Mouse (Mus musculus) midbrain, embryonic 10.5 days (tissue): Measurements from ENCODE around the gene Trpm8. TPM values are rescaled to one million over a fixed set of nuclear protein-coding genes. Genes with fewer than 3 reads are reported as not detected.

Experiments
- DNase-seq: peaks from one replicate; pipeline ENCODE4 v3.0.0-alpha.2; 2017; ENCODE audit warnings: low spot score
- H3K27ac ChIP-seq: fragments of 300-500 bp; sonication (generic); replicated peaks from 2 replicates; pipeline ENCODE4 v1.5.1; 2016; ENCODE audit warnings: mild to moderate bottlenecking
- H3K27me3 ChIP-seq: fragments of 300-500 bp; sonication (generic); 2 replicates; pipeline ENCODE4 v1.6.1; 2016; ENCODE audit warnings: low read depth, mild to moderate bottlenecking; ENCODE audit not compliant: poor library complexity, severe bottlenecking
- H3K36me3 ChIP-seq: fragments of 300-500 bp; sonication (generic); 2 replicates; pipeline ENCODE4 v1.6.1; 2016; ENCODE audit warnings: mild to moderate bottlenecking, moderate library complexity
- H3K4me1 ChIP-seq: fragments of 300-500 bp; sonication (generic); 2 replicates; pipeline ENCODE4 v1.6.1; 2016
- H3K4me3 ChIP-seq: fragments of 300-500 bp; sonication (generic); 2 replicates; pipeline ENCODE4 v1.5.1; 2016; ENCODE audit warnings: mild to moderate bottlenecking, moderate library complexity
- H3K9me3 ChIP-seq: fragments of 300-500 bp; sonication (generic); replicated peaks from 2 replicates; pipeline ENCODE4 v1.6.1; 2016; ENCODE audit warnings: mild to moderate bottlenecking
- WGBS: fragments of 180-500 bp; shearing (Covaris S2); methylation state at CpG from one replicate; pipeline ENCODE4 v1.1.7; 2016; 5-methylcytosine and 5-hydroxymethylcytosine counted together
- polyA plus RNA-seq: library from polyadenylated mRNA; unstranded; fragments of >200 nt; fragmentation: Nextera tagmentation; extraction: Ambion mirVana; gene quantifications from 2 replicates; pipeline ENCODE4 v1.2.1, GENCODE M21; 2016

Gene Trpm8
- polyA plus RNA-seq, 1 experiment from 2014 or later: not detected

DNA sequence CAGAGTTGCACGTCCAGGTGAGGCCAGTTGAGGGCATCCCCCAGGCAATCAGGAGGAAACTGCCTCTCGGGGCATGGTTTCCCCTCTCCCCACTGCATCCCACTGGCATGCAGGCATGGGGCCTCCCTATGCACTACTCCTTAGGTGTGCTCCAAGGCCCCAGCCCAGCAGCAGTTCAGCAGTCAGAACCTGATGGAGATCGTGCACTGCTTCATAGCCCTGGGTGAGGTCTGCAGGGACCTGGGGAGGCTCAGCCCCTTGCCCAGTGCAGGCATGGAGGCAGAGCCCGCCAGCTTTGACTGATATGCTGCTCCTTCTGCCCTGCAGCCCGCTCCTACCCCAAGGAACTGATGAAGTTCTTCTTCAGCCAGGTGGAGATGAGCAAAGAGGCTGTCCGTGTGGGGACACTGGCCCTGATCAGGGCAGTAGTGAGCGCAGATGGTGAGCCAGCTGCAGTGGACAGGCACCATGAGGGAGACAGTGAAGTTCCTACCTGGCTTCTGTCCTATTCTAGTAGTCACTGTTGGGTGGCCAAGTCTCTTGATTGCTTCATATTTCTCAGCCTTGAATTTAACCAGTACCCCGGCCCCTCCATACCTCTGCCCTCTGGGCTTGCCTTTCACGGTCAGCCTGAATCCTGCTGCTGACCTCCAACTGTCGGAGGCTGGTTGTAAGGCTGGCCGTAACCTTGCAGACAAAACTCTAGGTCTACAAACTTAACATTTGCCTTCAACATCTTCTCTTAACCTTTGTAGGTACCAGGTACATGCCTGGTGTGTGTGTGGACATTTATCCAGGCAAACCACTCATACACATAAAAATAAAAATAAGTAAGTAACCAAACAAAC, 42.2 kb upstream of the Trpm8 start:
- Histone ChIP-seq H3K27ac (no peak overlapping the region), H3K4me3 (no peak overlapping the region), H3K9me3 (peaks cover 98% of the 10 kb centered on the region), H3K4me1 (no peaks in the 10 kb centered on the region), H3K36me3 (no peaks in the 10 kb centered on the region), H3K27me3 (no peaks in the 10 kb centered on the region)
- no peak for DNase-seq
- 65% methylated on average over 11 of the region's 11 CpGs for WGBS

- Histone ChIP-seq H3K4me3 (no peak overlapping the region), H3K27ac (no peak overlapping the region), H3K27me3 (no peaks in the 10 kb centered on the region), H3K9me3 (peaks cover 98% of the 10 kb centered on the region), H3K36me3 (no peaks in the 10 kb centered on the region), H3K4me1 (no peaks in the 10 kb centered on the region)
- WGBS: 69% methylated on average over 4 of the region's 4 CpGs
- no peak for DNase-seq
Observed at GRCm38 (mm10) chr1:88235894-88236415, 41.5 kb upstream of the Trpm8 start.

GRCm38 (mm10) chr1:88237311-88237710, 40.1 kb upstream of the Trpm8 start:
- H3K9me3 ChIP-seq: peaks cover 98% of the 10 kb centered on the region
- WGBS: 83% methylated on average over 5 of the region's 5 CpGs
- no peak overlapping the region for H3K27ac ChIP-seq
- no peak overlapping the region for H3K4me3 ChIP-seq
- no peaks in the 10 kb centered on the region for H3K36me3 ChIP-seq
- H3K27me3 ChIP-seq: no peaks in the 10 kb centered on the region
- DNase-seq: no peak
- no peaks in the 10 kb centered on the region for H3K4me1 ChIP-seq

DNA sequence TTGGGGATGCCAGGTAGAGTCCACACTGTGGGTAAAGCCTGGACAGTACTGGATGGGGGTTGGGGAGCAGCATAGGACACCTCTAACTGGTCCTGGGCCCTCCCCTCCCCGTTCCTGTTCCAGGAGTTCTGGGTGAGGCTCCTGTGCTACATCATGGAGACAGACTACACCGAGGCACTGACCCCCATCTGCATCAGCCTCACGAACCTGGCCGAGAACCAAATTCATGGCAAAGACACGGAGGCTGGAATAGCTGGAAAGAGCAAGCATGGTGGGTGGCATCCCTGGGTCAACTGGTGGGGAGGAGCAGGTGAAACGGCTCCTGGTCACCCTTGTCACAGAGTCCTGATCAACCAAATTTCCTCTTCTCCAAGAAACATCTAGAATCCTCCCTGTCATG, 38.7 kb upstream of the Trpm8 start:
- no peak overlapping the region for H3K4me3 ChIP-seq
- WGBS: 82% methylated on average over 6 of the region's 6 CpGs
- no peak overlapping the region for H3K27ac ChIP-seq
- no peaks in the 10 kb centered on the region for H3K4me1 ChIP-seq
- DNase-seq: no peak
- H3K9me3 ChIP-seq: peaks cover 98% of the 10 kb centered on the region
- no peaks in the 10 kb centered on the region for H3K27me3 ChIP-seq
- no peaks in the 10 kb centered on the region for H3K36me3 ChIP-seq

GRCm38 (mm10) chr1:88240072-88240471, 37.4 kb upstream of the Trpm8 start:
- 77% methylated on average over 5 of the region's 5 CpGs for WGBS
- Histone ChIP-seq H3K36me3 (no peaks in the 10 kb centered on the region), H3K27ac (no peak overlapping the region), H3K9me3 (peaks cover 98% of the 10 kb centered on the region), H3K4me1 (no peaks in the 10 kb centered on the region), H3K27me3 (no peaks in the 10 kb centered on the region), H3K4me3 (no peak overlapping the region)
- no peak for DNase-seq

DNA sequence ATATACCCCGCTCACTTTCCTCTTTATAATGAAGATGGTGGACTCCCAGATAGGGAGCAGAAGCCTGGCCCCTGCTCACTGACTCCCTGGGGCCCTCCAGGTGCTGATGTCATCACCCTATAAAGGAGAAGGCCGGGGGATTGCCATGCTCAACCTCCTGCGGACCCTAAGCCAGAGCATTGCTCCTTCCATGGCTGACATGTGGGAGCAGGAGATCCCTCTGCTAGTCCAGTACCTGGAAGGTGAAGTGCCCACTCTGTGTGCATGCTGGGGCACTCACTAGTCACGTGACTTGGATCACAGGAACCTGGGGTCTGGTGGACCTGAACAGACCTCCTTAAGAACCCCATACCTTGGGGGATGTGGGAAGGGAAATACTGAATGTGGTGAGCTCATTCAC, 36.9 kb upstream of the Trpm8 start:
- Histone ChIP-seq H3K27ac (no peak overlapping the region), H3K36me3 (no peaks in the 10 kb centered on the region), H3K9me3 (peaks cover 98% of the 10 kb centered on the region), H3K4me1 (no peaks in the 10 kb centered on the region), H3K4me3 (no peak overlapping the region), H3K27me3 (no peaks in the 10 kb centered on the region)
- 77% methylated on average over 4 of the region's 4 CpGs for WGBS
- no peak for DNase-seq

DNA sequence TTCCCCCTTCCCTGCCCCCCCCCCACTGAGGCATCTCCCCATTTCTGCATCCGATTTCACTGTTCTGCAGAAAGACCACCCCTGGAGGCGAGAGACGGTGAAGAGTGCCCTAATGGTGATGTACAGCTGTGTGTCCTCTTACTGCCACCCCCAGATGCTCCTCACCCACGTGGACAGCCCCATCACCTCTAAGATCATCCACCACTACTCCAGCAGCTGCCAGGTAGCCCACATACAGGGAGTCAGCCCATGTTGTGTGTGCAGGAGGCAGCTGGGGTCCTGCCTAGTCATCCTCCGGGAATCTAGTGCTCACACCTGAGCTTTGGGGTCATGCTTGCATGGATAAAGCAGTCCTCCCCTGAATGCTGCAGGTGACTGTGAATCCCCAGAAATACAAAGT, 33.6 kb upstream of the Trpm8 start:
- Histone ChIP-seq H3K27me3 (no peaks in the 10 kb centered on the region), H3K36me3 (no peaks in the 10 kb centered on the region), H3K27ac (no peak overlapping the region), H3K4me3 (no peak overlapping the region), H3K9me3 (peaks cover 100% of the 10 kb centered on the region), H3K4me1 (no peaks in the 10 kb centered on the region)
- WGBS: 69% methylated on average over 5 of the region's 5 CpGs
- DNase-seq: no peak

- WGBS: 80% methylated on average over 6 of the region's 6 CpGs
- no peaks in the 10 kb centered on the region for H3K27me3 ChIP-seq
- H3K4me3 ChIP-seq: no peak overlapping the region
- no peak overlapping the region for H3K27ac ChIP-seq
- no peaks in the 10 kb centered on the region for H3K36me3 ChIP-seq
- H3K9me3 ChIP-seq: peaks cover 100% of the 10 kb centered on the region
- no peak for DNase-seq
- no peaks in the 10 kb centered on the region for H3K4me1 ChIP-seq
Observed at GRCm38 (mm10) chr1:88245881-88246280, 31.6 kb upstream of the Trpm8 start.

DNA sequence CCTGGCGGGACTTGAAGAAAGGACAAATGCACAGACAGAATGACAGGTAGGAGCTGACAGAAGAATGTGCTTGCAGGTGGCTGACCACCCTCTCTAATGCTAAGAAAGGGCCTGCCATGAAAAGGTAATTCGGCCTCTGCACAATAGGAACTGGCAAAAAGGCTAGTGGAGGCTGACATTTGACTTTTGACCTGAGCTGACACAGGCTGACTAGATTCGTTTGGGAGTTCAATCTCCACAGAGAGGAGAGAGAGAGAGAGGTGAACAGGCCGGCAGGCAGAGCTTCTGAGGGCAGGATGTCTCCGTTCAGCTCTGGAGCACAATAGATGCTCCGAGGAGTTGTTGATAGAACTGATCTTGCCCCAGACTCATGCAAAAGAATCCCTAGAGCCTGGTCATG, 31.1 kb upstream of the Trpm8 start:
- H3K4me1 ChIP-seq: no peaks in the 10 kb centered on the region
- H3K9me3 ChIP-seq: peaks cover 100% of the 10 kb centered on the region
- no peaks in the 10 kb centered on the region for H3K27me3 ChIP-seq
- 45% methylated on average over 6 of the region's 6 CpGs for WGBS
- no peak overlapping the region for H3K4me3 ChIP-seq
- no peaks in the 10 kb centered on the region for H3K36me3 ChIP-seq
- H3K27ac ChIP-seq: no peak overlapping the region
- no peak for DNase-seq

- Histone ChIP-seq H3K36me3 (no peaks in the 10 kb centered on the region), H3K27ac (no peak overlapping the region), H3K9me3 (peaks cover 98% of the 10 kb centered on the region), H3K27me3 (no peaks in the 10 kb centered on the region), H3K4me1 (no peaks in the 10 kb centered on the region), H3K4me3 (no peak overlapping the region)
- no peak for DNase-seq
- WGBS: 60% methylated on average over 2 of the region's 2 CpGs
Observed at GRCm38 (mm10) chr1:88247660-88248059, 29.8 kb upstream of the Trpm8 start.

DNA sequence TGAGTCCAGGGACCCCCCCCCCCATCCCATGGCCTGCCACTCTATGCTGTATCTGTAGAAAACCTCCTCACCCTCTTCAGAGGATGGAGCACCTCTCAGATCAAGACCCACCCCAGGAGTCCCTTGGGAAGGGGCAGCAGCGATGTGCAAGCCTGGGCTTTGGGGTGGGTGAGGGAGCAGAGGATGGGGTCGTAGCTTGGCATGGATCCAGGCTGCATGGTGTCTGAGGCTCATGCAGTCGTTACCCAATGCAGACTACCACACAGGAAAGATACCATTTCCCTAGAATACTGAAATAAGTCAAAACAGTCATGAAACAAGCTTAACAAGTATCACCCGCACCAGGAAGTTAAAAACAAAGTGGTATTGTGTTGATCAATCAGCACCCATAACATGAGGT, 28.8 kb upstream of the Trpm8 start:
- 78% methylated on average over 4 of the region's 4 CpGs for WGBS
- Histone ChIP-seq H3K27me3 (no peaks in the 10 kb centered on the region), H3K9me3 (peaks cover 98% of the 10 kb centered on the region)

DNA sequence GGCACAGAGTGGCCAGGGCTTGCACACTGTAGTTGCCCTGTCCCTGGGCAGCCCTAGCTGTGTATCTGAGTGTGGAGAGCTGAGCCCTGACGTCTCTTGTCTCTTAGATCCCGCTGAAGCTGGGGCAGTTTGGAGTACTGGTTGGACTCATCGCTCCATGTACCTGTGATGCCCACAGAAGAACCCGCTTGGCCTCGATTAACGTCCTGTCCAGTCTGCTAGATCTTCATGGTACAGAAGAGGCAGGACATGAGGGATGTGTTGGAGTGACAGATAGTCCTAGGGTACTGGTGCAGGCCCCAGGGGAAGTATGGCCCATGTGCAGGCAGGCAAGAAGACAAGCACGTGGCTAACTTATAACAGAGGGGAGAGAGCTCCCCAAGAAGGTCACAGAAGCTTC, 27.9 kb upstream of the Trpm8 start:
- Histone ChIP-seq H3K4me3 (no peak overlapping the region), H3K9me3 (peaks cover 98% of the 10 kb centered on the region), H3K36me3 (no peaks in the 10 kb centered on the region), H3K27me3 (no peaks in the 10 kb centered on the region), H3K4me1 (no peaks in the 10 kb centered on the region), H3K27ac (no peak overlapping the region)
- WGBS: 82% methylated on average over 7 of the region's 7 CpGs
- no peak for DNase-seq

More for the DNA sequence above, 28.8 kb upstream of the Trpm8 start:
- no peak for DNase-seq
- Histone ChIP-seq H3K4me1 (no peaks in the 10 kb centered on the region), H3K4me3 (no peak overlapping the region), H3K27ac (no peak overlapping the region), H3K36me3 (no peaks in the 10 kb centered on the region)

GRCm38 (mm10) chr1:88250023-88250422, 27.4 kb upstream of the Trpm8 start:
- H3K4me1 ChIP-seq: no peaks in the 10 kb centered on the region
- no peak overlapping the region for H3K4me3 ChIP-seq
- no peak overlapping the region for H3K27ac ChIP-seq
- WGBS: 82% methylated on average over 5 of the region's 5 CpGs
- H3K27me3 ChIP-seq: no peaks in the 10 kb centered on the region
- peaks cover 98% of the 10 kb centered on the region for H3K9me3 ChIP-seq
- no peak for DNase-seq
- no peaks in the 10 kb centered on the region for H3K36me3 ChIP-seq
